Mouse (Mus musculus): Measurements from ENCODE around the gene Ndufv3. TPM values are rescaled to one million over a fixed set of nuclear protein-coding genes. Genes with fewer than 3 reads are reported as not detected.

The Ndufv3 gene
- polyA plus RNA-seq, 1 experiment, result 475 TPM

DNA sequence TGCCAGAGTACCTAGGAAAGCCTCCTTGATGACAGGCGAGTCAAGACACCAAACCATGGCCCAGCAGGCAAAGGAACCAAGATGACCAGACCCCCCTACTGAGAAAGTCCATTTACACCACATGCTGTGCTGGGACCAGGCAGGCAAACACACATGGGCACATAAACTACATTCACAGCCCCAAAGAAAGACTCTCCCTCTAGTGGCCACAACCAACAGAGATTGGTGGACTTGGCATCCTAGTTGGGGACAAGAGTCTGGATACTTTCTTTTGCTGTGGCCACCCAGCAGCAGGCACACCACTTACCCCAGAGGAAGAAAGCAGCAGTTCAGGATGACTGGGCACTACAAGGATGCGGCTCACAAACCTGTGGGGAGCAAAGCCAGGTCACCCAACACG lies 19.0 kb upstream of the Ndufv3 start:
- no peak overlapping the region for H3K4me3 ChIP-seq (ENCODE audit: insufficient read depth, low read depth, low read length)
- WGBS, result 61% methylated on average over 3 of the region's 3 CpGs
- DNase-seq, result no peak
- no peak overlapping the region for H3K27ac ChIP-seq (ENCODE audit: insufficient read depth, low read depth, low read length)
- H3K27me3 ChIP-seq (replicated peaks; ENCODE audit: control insufficient read depth, insufficient read depth, low read length), result no peaks in the 10 kb centered on the region
- peaks cover 21% of the 10 kb centered on the region for H3K4me1 ChIP-seq (ENCODE audit: control insufficient read depth, insufficient read depth, low read length)
- no peaks in the 10 kb centered on the region for H3K36me3 ChIP-seq (ENCODE audit: control insufficient read depth, insufficient read depth, low read length)
- TF ChIP-seq POLR2A (IDR thresholded peaks at IDR 0.05; ENCODE audit: low read depth, low read length) (no peak), CTCF (conservative IDR thresholded peaks at IDR 0.05; ENCODE audit: insufficient read depth, insufficient read length, low read depth, low read length) (no peak)

DNA sequence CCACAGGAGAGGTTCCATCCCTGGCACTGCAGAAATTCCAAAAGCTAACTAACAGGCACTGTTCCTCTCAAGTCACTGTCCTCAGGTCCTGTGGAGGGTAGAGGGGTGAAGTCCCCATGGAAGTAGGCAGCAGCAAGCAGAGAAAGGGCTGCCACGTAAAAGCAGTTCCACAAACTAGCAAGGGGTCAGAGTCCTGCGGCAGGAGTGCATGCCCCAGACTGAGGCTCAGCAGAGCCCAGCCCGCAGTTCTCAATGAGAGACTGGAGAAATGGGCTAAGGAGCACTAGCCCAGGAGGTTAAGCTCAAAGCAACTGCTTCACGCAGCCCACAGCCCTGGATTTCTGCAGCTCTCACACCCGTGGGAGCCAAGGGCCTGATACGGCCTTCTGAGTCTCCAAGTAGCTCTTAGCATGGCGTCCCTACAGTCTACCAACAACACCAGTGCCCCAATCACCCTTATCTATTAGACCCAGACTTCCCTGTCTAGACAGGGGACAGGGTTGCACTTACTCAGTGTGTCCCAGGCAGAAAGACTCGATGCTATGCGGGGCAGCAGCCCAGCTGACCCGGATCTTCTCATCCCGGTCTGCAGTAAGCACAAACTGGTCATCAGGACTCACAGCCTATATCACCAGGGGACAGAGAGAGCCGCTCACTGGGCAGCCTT lies 17.5 kb upstream of the Ndufv3 start:
- no peaks in the 10 kb centered on the region for H3K27me3 ChIP-seq (replicated peaks; ENCODE audit: control insufficient read depth, insufficient read depth, low read length)
- no peak overlapping the region for H3K4me3 ChIP-seq (ENCODE audit: insufficient read depth, low read depth, low read length)
- H3K4me1 ChIP-seq (ENCODE audit: control insufficient read depth, insufficient read depth, low read length), result peaks cover 29% of the 10 kb centered on the region
- H3K36me3 ChIP-seq (ENCODE audit: control insufficient read depth, insufficient read depth, low read length), result no peaks in the 10 kb centered on the region
- WGBS, result 76% methylated on average over 12 of the region's 12 CpGs
- TF ChIP-seq POLR2A (IDR thresholded peaks at IDR 0.05; ENCODE audit: low read depth, low read length) (no peak), CTCF (conservative IDR thresholded peaks at IDR 0.05; ENCODE audit: insufficient read depth, insufficient read length, low read depth, low read length) (no peak)
- H3K27ac ChIP-seq (ENCODE audit: insufficient read depth, low read depth, low read length), result no peak overlapping the region
- peak; percentile 69 for DNase-seq

- no peak for TF ChIP-seq CTCF (conservative IDR thresholded peaks at IDR 0.05; ENCODE audit: insufficient read depth, insufficient read length, low read depth, low read length)
- Histone ChIP-seq H3K27ac (ENCODE audit: insufficient read depth, low read depth, low read length) (no peak overlapping the region), H3K36me3 (ENCODE audit: control insufficient read depth, insufficient read depth, low read length) (no peaks in the 10 kb centered on the region), H3K4me1 (ENCODE audit: control insufficient read depth, insufficient read depth, low read length) (peaks cover 29% of the 10 kb centered on the region), H3K4me3 (ENCODE audit: insufficient read depth, low read depth, low read length) (no peak overlapping the region), H3K27me3 (replicated peaks; ENCODE audit: control insufficient read depth, insufficient read depth, low read length) (no peaks in the 10 kb centered on the region)
- WGBS, result 92% methylated on average over 12 of the region's 12 CpGs
- no peak for DNase-seq
These were observed 16.6 kb upstream of the Ndufv3 start for GRCm38 (mm10) chr17:31503337-31503736.

DNA sequence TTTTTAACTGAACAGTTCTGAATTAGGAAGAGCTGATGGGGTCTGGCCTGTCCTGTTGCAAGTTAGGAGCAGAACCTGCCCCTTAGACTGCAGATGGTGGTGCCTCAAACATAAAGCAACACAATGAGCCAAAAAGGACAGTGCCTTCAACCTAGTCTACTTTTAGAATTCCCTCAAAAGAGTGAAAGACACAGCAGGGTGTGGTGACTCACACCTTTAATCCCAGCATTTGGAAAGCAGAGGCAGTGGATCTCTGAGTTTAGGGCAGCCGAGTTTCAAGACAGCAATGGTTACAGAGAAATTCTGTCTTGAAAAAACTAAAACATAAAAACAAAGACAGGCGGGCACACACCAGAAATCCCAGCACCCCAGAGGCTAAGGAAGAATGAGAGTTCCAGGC lies 16.0 kb upstream of the Ndufv3 start:
- no peaks in the 10 kb centered on the region for H3K36me3 ChIP-seq (ENCODE audit: control insufficient read depth, insufficient read depth, low read length)
- H3K4me3 ChIP-seq (ENCODE audit: insufficient read depth, low read depth, low read length), result no peak overlapping the region
- WGBS, result 88% methylated on average over 2 of the region's 2 CpGs

DNA sequence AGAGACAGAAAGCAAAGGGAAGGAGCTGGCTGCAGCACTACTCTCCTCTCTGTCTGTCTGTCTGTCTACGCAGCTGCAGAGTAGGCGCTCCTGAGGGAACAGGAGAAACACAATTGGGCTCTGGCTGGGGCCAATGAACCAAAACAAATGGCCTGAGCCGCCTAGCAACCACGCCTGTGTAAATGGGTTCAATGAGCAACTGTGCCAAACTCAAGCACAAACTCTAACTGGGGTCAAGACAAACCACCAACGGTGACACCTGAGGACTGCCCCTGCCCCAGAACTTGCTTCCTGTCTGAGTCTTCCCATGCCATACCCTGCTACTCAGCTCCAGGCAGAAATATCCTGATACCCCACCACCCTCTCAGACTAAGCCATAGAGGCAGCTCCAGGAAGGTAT lies 14.9 kb upstream of the Ndufv3 start:
- Histone ChIP-seq H3K36me3 (ENCODE audit: control insufficient read depth, insufficient read depth, low read length) (no peaks in the 10 kb centered on the region), H3K27me3 (replicated peaks; ENCODE audit: control insufficient read depth, insufficient read depth, low read length) (no peaks in the 10 kb centered on the region), H3K27ac (ENCODE audit: insufficient read depth, low read depth, low read length) (peak overlapping the region; percentile 77), H3K4me3 (ENCODE audit: insufficient read depth, low read depth, low read length) (no peak overlapping the region), H3K4me1 (ENCODE audit: control insufficient read depth, insufficient read depth, low read length) (peaks cover 29% of the 10 kb centered on the region)
- DNase-seq, result peak; percentile 95
- 24% methylated on average over 5 of the region's 5 CpGs for WGBS
- TF ChIP-seq CTCF (conservative IDR thresholded peaks at IDR 0.05; ENCODE audit: insufficient read depth, insufficient read length, low read depth, low read length), result no peak
- no peak for TF ChIP-seq POLR2A (IDR thresholded peaks at IDR 0.05; ENCODE audit: low read depth, low read length)

More for the DNA sequence above, 16.0 kb upstream of the Ndufv3 start:
- Histone ChIP-seq H3K27ac (ENCODE audit: insufficient read depth, low read depth, low read length) (no peak overlapping the region), H3K27me3 (replicated peaks; ENCODE audit: control insufficient read depth, insufficient read depth, low read length) (no peaks in the 10 kb centered on the region), H3K4me1 (ENCODE audit: control insufficient read depth, insufficient read depth, low read length) (peaks cover 29% of the 10 kb centered on the region)
- no peak for TF ChIP-seq CTCF (conservative IDR thresholded peaks at IDR 0.05; ENCODE audit: insufficient read depth, insufficient read length, low read depth, low read length)
- TF ChIP-seq POLR2A (IDR thresholded peaks at IDR 0.05; ENCODE audit: low read depth, low read length), result no peak
- DNase-seq, result no peak

- H3K27ac ChIP-seq (ENCODE audit: insufficient read depth, low read depth, low read length), result peak overlapping the region; percentile 77
- WGBS, result 47% methylated on average over 7 of the region's 7 CpGs
- TF ChIP-seq POLR2A (IDR thresholded peaks at IDR 0.05; ENCODE audit: low read depth, low read length) (no peak), CTCF (conservative IDR thresholded peaks at IDR 0.05; ENCODE audit: insufficient read depth, insufficient read length, low read depth, low read length) (no peak)
These were observed 13.6 kb upstream of the Ndufv3 start for GRCm38 (mm10) chr17:31506282-31506681.

GRCm38 (mm10) chr17:31510944-31511343 lies 9.0 kb upstream of the Ndufv3 start:
- H3K4me3 ChIP-seq (ENCODE audit: insufficient read depth, low read depth, low read length), result peak overlapping the region; percentile 1; the same call in 1 of the 2 replicates
- DNase-seq, result no peak
- no peak overlapping the region for H3K27ac ChIP-seq (ENCODE audit: insufficient read depth, low read depth, low read length)
- H3K36me3 ChIP-seq (ENCODE audit: control insufficient read depth, insufficient read depth, low read length), result no peaks in the 10 kb centered on the region
- TF ChIP-seq CTCF (conservative IDR thresholded peaks at IDR 0.05; ENCODE audit: insufficient read depth, insufficient read length, low read depth, low read length), result no peak
- no peak for TF ChIP-seq POLR2A (IDR thresholded peaks at IDR 0.05; ENCODE audit: low read depth, low read length)
- 95% methylated on average over 6 of the region's 6 CpGs for WGBS
- H3K4me1 ChIP-seq (ENCODE audit: control insufficient read depth, insufficient read depth, low read length), result peaks cover 12% of the 10 kb centered on the region; the same call in 1 of the 2 replicates
- H3K27me3 ChIP-seq (replicated peaks; ENCODE audit: control insufficient read depth, insufficient read depth, low read length), result no peaks in the 10 kb centered on the region

More at GRCm38 (mm10) chr17:31506282-31506681, 13.6 kb upstream of the Ndufv3 start:
- Histone ChIP-seq H3K4me3 (ENCODE audit: insufficient read depth, low read depth, low read length) (no peak overlapping the region), H3K36me3 (ENCODE audit: control insufficient read depth, insufficient read depth, low read length) (no peaks in the 10 kb centered on the region), H3K4me1 (ENCODE audit: control insufficient read depth, insufficient read depth, low read length) (peaks cover 29% of the 10 kb centered on the region), H3K27me3 (replicated peaks; ENCODE audit: control insufficient read depth, insufficient read depth, low read length) (no peaks in the 10 kb centered on the region)
- peak; percentile 88 for DNase-seq

Data from kidney, adult 2 months (tissue).